Mouse (Mus musculus): ENCODE data around the gene Rac2. TPM values are rescaled to one million over a fixed set of nuclear protein-coding genes. Genes with fewer than 3 reads are reported as not detected.

Rac2 gene
- polyA plus RNA-seq, 1 experiment from 2014 or later, result not detected

GRCm38 (mm10) chr15:78509297-78509899 is 63.2 kb downstream of the Rac2 start:
- ATAC-seq (no peak), DNase-seq (ENCODE audit: low read depth, low spot score) (no peak)
- no peak for TF ChIP-seq CTCF (IDR thresholded peaks at IDR 0.05)
- CTCF ChIA-PET, result no interaction called here
- POLR2A ChIA-PET, result interaction anchor here (1.3 kb wide), 1 partner anchor 11 kb away, joined by 4 read pairs; no protein-coding TSS in a partner anchor
- in situ Hi-C loops (cut with MboI; ENCODE audit: low pct_unique_long_range_greater_than_20kb), result no loop called here
- no peaks in the 10 kb centered on the region for H3K27me3 ChIP-seq

Other genes with a start within 250 kb of the Rac2 start
- 0.36 TPM for gene Csf2rb, start 247.0 kb downstream of the Rac2 start, polyA plus RNA-seq (2021)
- not detected for gene Tex33, start 176.9 kb downstream of the Rac2 start, polyA plus RNA-seq (2021)
- gene Tst, start 166.9 kb downstream of the Rac2 start, polyA plus RNA-seq (2021), result 23.8 TPM
- 61.9 TPM for gene Mpst, start 166.4 kb downstream of the Rac2 start, polyA plus RNA-seq (2021)
- gene Kctd17, start 144.2 kb downstream of the Rac2 start, polyA plus RNA-seq (2021), result 157 TPM
- gene Tmprss6, start 104.1 kb downstream of the Rac2 start, polyA plus RNA-seq (2021), result 155 TPM
- 1.5 TPM for gene Il2rb, start 77.5 kb downstream of the Rac2 start, polyA plus RNA-seq (2021)
- 16.9 TPM for gene C1qtnf6, start 41.4 kb downstream of the Rac2 start, polyA plus RNA-seq (2021)
- gene Sstr3, start 28.1 kb downstream of the Rac2 start, polyA plus RNA-seq (2021), result 0.09 TPM
- gene Cyth4, start 24.3 kb upstream of the Rac2 start, polyA plus RNA-seq (2021), result 0.03 TPM
- 0.45 TPM for gene Elfn2, start 146.0 kb upstream of the Rac2 start, polyA plus RNA-seq (2021)
- not detected for gene Mfng, start 200.7 kb upstream of the Rac2 start, polyA plus RNA-seq (2021)
- 22.6 TPM for gene Card10, start 230.3 kb upstream of the Rac2 start, polyA plus RNA-seq (2021)

All from Patski (cell line).